Mouse (Mus musculus): ENCODE data around the gene Gpm6a.

The Gpm6a gene

DNA sequence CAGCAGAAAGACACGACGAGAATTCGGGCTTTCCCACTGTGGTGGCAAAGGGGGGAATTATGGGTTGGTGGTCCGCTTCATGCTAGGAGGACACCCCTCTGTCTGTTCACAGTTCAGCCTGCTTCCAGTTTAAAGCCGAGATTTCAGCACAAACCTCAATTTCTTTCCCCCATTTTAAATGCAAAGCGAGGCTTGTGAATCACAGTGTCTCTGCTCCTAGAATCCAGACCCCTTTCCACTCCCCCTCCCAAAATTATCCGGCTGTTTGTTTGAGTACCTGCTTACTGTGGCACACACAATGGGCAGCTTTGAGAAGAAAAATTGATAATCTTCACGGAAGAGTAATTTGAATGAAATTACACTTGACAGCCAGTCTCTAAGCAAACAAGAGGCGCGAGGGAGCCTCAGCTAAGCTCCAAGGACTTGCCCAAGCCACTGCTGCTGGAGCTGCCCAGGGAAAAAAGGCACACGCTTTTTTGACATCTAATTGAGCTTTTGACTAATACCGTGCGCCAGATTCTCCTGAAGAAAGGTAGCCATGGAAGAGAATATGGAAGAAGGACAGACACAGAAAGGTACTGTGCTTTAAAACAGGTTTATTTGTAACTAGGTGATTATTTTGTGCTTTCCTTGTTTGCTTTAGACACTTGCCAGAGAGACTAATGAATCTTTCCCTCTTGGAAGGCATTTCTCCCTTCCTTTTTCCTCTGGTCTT is at the start of gene Gpm6a:
TSS of gene Gpm6a (plus strand) at position 103 of the 715 bp plus-strand sequence.
- DNase-seq = no peak

DNA sequence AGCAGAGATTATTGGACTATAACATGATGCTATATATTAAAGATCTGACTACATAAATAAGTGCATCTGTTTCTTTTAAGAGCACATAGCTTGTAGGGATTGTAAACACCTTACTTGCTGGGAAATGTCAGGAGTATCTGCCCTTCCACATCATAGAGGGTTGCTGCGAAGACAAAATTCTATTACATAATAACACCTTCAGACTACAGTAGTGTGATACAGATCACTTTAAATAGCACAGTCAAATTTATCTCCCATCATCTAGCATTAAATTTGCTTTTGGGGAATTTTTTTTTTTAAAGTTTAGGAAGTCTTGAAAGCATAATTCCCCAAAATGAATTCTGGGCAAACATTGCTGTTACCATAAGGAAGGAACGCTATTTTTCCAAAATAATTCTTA is 41.8 kb upstream of the Gpm6a start:
- DNase-seq = no peak

DNA sequence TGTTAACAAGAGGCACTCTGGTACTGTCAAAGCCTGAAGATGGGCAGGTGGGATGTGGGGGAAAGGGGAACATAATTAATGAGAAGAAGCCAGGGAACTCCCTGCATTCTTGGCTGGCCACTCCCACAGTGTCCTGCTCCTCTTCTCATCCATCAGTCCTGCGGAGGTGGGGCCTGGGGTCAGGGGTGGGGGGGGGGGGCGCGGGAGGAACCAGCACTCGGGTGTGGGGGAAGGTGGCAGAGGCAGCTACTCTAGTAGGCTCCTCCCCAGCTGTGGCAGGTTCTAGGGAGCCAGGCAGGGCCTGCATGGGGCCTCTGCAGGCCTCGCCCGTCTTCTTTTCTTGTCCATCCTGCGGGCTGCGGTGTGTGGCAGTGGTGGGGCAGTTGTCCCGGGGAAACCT is 36.9 kb upstream of the Gpm6a start:
- DNase-seq = no peak

DNA sequence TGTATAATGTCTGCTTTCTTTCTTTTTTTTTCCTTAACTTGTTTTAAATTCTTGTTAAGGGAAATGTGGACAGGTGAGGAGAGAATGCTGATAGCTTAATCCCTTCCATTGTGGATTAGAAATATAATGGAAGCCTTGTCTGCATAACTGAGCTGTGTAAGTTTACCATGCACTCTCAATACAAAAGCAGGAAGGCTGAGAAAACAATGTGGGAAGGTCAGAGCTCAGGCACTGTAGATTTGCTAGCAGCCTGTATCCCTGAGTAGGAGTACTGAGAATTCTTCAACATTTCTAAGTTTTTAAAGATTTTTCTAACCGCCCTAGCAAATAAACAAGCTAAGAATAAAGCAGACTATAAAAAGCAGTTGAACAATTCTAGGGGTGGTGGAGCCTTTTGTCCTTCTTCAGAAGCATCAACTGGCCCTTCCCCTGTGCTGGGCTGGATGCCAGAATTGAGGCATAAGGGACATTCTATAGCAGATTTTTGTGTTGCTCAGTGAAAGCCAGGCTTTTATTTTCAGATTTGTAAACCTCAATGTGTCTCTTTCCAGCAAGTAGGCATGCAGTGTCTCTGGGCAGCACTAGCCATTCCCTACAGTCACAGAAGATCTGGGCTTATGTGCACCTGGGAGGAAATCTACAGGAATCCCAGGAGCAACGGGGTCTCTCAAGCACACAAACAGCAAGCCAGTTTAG is 32.3 kb upstream of the Gpm6a start:
- no peak for DNase-seq

DNA sequence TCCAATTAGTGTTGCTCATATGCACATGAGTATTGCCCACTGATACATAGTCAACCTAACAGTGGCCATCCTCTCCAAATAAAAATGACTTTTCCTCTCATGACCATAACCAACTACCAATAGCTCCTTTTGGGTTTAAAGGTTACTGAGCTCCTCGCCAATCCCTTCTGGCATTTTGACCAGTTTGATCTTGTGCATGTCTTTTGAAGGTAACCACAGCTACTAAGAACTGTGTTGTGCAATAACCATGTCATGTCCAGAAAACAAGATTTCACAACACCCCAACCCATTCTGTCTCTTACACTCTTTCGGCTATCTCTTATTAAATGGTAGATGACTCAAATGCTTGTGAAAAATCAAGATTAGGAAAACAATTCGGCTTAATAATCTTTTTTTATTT is 29.7 kb upstream of the Gpm6a start:
- no peak for DNase-seq

DNA sequence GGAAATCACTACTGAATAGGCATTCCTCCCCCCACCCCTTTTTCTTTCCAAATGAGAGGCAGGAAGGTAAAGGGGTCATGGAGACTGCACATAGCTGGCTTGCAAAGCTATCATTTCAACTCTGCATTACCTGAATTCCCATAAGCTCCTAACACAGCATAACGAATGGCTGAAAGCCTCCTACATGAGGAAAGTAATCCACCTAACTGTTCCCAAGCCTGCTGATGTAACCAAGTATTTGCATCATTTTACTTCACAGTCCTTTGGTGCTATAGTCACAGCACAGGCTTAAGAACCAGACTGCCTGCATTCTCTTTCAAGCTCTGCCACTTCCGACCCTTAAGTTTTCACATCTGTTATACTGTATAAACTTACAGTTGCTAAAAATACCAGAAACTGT is 22.3 kb upstream of the Gpm6a start:
- DNase-seq = no peak

DNA sequence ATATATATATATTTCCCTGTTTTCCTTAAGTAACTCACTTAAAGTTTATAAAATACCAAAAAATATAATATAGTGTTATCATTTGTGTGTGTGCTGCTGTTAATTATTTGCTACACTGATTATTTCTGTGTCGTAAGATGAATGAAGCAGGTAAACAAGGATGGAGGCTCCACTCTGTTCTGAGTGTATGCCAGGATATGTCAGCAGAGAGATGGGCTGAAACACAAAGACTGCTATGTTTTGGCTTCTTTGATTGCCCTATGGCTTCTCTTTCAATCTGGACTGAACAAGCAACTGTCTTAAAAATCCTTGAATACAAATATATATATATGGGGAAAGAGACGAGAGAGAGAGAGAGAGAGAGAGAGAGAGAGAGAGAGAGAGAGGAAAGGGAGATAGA is 1.3 kb upstream of the Gpm6a start:
- no peak for DNase-seq

DNA sequence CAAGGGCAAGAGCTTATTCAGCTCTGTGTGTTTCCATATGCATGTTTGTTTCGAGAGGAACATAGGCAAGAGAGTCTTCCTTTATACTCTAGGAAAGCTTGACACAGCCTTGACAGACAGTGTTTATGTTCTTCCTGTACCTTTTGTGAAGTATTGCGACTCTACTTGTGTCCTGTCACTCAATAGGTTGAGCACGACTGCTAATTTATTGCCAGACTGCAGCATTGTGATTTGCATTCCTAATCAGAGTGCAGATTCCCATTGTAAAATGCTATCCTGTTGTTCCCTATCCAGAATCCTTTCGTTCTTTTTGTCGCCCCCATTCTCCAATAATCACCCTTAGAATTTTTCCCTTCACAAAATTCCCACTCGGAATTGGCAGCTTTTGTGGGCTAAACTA is 613 bp upstream of the Gpm6a start:
- no peak for DNase-seq

DNA sequence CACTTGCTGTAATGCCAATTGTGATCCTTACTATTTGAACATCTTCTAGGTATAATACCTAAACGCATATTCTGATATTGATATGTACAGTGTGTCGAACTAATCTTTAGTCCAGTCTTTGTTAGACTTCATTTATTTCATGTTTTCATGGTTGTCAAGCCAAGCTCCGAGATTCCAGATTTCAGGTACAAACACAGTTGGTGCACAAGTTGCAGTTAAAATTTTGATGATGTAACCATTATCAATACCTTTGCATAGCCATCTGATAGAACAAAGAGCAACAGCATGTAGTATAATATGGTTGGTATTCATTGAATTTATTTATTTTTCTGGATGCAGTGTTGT is 785 bp downstream of the Gpm6a start:
- DNase-seq = no peak

DNA sequence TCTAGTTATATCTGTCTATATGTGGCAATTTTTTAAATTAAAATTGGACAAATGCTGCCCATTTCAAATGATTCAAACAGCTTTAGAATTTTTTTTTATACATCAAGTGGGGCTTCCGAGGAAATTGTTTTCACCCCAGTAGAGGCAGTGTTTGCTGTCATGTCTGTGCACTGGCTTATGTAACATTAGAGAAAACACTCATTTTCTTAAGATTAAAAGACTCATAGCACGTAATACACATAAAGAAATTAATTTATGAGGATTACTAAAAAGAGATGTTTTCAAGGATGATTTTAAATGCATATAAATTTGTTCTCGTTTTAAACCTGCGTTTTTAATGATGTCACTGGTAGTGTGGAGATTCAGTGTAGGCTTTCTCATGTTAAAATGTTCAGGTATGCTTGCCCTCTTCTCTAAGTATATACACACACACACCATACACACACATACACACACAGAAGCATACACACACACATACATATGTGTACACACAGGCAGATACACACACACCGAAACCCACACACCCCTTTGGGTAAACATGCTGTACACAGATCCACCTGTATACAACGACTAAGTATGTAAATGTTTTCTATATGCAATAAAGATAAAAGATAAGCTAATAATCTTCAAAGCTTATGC is 1.4 kb downstream of the Gpm6a start:
- no peak for DNase-seq

DNA sequence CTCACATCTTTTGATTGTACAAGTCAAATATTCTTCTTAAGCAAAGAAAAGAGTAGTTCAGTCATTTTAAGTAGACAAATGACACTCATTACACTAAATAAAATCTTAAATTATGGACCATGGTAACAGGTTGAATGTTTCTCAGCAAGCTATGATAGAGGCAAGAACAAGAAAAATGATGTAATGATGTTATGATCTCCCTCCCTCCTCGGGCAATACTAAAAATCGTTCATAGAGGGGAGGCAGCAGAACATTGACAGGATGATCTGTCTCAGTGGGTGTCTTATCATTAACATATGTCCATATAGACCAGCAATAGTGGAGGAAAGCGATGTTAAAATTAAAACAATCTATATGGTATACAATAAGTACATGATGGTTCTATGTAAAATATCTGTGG is 2.1 kb downstream of the Gpm6a start:
- no peak for DNase-seq

DNA sequence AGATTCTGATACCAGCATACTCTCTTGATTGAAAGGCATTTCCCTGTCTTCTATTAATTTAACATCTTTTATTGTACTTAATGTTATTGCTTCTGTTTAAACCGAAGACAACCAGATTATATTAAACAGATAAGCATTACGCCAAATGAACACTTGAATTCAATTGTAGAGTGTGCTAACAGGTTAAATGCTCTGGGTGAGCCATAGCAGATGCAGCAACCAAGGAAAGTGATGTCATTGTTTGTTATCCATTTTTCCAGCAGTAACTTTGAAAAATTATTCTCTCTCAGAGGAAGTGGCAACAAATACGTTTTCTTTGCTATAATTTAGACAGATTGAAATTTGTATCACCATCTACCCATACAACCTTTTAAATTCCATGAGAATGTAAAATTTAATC is 2.9 kb downstream of the Gpm6a start:
- DNase-seq = no peak

DNA sequence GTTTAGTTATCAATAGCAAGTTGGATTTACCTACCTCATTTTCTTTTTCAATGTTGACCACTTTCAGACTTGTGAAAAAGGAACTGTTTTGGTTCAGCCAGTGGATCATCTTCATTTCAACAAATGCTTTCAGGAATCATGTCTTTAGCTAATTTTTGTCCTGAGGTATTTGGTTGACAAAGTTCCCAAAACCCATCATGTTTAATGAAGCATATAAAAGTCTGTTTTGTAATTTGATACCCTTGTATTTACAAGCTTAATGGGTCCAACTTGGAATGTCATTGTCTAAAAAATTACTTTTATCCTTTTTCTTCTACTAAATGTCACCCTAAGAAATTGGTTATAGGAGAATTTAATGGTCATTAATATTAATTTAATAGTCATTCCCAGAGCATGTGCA is 6.9 kb downstream of the Gpm6a start:
- no peak for DNase-seq

DNA sequence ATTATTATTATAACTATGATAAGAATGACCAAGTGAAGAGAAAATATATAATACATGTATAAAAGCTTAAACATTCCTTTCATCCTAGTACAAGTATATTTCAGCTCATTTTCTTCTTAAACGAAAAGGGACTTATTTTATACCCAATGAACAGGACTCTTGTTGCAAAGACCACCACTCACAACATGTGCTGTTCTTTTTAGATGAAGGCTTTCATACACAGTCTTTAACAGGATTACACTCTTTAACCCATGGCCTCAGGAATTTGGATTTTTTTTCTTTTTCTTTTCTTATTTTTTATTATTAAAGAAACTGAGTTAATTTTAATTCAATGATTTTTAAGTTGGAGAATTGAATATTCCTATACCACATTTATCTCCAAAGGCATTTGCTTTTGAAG is 20.4 kb downstream of the Gpm6a start:
- DNase-seq = no peak

DNA sequence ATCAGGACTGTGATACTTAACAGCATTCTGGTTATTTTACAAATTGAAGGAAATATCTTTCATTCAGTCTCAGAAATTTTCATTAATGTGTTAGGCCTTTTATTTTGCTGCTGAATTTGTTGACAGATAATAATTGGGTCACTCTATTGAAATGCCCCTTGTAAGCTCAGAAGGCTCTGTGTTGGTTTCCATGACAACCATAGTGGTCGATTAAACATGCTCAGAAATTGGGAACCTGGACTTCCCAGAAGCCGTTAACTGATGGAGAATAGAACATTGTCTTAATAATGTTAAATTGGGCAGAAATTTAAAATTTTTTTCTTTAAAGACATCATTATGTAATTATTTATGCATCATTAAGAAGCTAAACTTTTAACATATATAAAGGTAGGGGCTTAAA is 20.9 kb downstream of the Gpm6a start:
- no peak for DNase-seq

DNA sequence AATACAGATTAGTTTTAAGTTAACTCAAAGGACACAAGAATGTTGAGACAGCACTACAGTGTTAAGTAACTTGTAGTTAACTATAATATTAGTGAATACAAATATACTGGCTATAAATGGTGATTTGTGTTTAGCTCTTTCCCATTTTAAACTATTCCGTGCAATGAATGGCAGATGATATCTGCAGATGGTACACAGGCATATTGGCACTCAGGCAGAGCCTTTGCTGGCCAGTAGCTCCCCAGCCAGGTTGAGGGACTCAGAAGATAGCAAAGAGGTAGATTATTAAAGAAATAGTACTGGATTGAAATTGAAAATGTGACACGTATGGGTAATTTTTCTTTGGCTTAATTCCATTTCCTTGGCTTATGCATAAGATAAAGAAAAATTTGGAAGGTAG is 21.3 kb downstream of the Gpm6a start:
- no peak for DNase-seq

DNA sequence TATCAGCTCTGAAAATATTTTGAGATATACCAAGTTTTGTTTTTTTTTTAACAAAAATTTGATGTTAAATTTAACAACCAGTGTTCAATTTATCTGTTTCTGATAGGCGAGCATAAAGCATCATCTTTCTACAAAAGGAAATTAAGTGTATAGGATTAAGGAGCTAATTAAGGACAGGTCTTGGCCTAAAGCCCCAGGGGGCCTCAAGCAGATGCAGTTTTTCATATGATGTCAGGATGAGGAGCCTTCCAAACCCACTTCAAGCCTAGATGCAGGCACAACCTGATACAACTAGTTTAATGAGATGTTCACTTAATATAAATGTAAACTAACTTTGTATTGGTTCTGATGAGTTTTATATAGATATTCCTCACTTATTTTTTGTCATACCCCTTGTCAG is 22.0 kb downstream of the Gpm6a start:
- no peak for DNase-seq

DNA sequence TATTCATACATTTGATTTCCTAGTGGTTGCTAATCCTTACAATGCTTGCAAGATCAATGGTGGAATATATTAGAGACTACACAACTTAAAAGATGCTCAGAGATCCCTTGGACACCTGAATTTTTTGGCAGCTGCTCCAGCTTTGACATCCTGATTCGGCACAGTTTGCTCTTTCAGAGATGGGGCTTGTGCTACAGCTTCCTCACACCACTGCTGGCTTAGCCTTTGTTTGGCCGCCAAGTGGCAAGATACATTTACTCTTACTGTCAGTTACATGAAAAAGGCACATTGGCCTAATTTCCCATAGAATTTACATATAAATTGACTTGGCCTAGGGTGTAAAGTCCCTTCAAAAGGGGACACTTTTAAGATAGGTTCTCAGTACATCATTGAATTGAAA is 32.1 kb downstream of the Gpm6a start:
- DNase-seq = no peak

DNA sequence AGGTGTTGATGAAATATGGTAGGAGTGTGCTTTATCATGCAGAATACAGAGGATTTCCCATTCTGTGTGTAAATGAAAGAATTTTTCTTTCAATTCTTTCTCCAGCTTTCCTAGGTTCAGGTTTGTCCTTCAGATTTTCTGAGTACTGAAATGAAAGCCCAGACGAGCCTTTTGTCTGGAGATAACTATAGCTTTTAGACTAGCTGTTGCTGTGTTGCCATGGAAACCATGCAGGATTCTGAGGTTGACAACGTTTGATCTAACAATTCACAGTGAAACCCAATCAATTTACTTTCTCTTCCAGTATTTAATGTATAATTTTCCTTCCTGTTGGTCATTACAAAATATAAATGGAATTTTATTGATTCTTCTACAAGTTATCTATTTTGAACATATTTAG is 34.5 kb downstream of the Gpm6a start:
- no peak for DNase-seq

DNA sequence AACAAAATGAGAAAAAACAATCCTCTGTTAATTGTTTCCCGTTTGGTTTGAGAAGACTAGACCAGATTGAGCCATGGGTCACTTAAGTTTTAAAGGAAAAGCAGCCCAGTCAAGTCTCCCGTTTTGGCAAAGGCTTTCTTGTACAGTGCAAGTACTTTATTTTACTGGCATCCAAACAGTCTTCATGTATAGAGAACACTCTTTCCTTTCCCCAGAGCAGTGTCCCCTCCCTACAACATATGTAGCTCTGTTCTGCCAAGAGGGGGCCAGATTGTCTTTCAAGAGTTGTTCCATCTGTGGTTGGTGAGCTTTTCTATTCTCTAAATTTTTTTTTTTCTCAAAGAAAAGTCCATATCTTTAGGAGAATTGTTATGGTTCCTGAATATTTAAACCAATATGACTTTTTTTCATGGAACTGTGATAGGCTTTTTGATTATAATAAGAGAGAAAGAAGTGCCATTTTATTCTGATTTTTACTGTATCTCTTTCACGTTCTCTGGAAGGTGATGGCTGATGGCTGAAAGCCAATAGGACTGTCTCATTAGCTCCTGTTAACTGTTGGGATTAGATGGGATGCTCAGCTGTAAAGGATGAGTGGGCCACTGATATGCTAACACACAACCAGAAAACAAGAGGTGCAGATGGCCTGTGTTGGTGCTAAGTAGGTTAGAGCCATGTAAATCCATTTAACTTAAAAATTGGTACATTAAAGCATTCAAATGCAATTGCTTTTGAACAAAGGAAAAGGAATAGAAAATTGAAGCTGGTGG is 37.4 kb downstream of the Gpm6a start:
- no peak for DNase-seq

DNA sequence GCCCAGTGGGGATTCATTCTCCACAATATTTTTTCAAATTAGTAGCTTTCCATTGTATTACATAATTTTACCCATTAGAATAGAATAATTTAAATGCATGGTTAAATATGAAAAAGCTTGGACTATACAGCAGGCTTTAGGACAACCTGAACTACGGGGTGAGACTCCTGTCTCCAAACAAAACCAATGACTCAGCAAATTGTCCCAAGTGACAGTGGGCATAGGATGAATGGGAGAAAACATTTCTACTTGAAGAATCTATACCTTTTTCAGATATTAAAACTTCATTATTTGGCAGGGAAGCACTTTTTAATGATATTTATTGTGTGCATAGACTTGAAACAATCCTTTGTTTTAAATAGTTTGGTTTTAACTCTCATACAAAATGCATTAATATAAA is 41.0 kb downstream of the Gpm6a start:
- DNase-seq = no peak

DNA sequence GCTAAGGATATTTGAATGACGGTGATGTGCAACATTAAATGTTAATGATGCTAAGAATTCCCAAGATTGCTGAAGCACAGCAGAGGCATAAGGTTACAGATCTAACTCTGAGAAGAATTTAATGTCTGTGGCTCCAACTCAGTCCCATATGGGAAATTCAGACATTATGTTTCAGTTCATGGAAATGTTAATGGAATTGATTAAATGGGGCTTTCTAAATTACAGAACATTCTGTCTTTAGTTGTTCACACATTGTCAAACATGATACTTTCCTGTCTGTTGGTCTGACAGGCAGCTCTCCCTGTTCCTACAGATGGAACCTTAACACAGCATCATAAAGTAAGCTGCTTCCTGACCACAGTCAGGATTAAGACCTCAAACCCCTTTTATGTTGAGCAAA is 47.8 kb downstream of the Gpm6a start:
- no peak for DNase-seq

DNA sequence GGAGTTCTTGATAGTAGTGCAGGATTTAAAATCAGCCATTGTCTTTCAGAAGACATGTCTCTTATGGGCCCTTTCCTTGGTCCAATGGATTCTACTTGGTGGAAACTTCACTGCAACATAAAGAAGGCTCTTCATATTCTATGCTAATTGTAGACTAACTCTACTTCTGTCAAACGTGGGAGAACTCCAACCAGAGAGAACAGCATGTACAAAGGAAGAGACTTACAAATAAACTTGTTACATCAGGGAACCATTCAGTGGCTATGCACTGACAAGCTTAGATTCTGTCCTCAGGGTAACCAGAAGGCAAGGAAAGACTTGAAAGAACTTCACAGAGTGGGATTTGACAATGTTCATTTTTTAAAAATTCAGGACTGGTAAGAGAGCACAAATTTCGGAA is 48.3 kb downstream of the Gpm6a start:
- DNase-seq = no peak

DNA sequence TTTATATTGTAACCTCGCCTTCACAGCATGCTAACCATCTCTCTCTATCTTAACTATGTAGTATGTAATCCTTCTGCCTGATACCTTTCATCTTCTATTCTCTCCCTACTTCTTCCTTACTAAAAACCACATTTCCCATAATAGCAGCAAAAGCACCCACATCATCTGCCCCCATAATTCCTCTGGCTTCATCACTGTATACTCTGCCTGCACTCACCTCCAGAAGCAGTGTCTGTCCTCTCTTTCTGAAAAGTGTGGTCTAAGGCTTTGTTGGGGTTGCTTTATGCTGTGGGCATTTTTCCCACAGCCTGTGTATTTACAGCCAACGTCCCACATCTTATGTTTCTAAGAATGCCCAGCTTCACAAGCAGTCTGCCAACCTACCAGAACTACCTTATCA is 57.6 kb downstream of the Gpm6a start:
- no peak for DNase-seq
